Mouse (Mus musculus) lung, postnatal 0 days (tissue): Measurements from ENCODE around the gene Dmp1.

ENCODE experiments used
- CTCF ChIP-seq: IDR thresholded peaks from 2 replicates; pipeline ENCODE4 v1.5.1; 2016; ENCODE audit warnings: antibody characterized with exemption, mild to moderate bottlenecking
- EP300 ChIP-seq: IDR thresholded peaks from 2 replicates; pipeline ENCODE4 v1.6.1; 2016; ENCODE audit warnings: antibody characterized with exemption, mild to moderate bottlenecking, control low read depth

GRCm38 (mm10) chr5:104157701-104158100 lies 44.7 kb upstream of the Dmp1 start:
- TF ChIP-seq CTCF (no peak), EP300 (no peak)
